Mouse (Mus musculus) forebrain, embryonic 13.5 days (tissue): ENCODE measurements at regions not wholly inside any gene's neighbourhood (a gene's known extent, or its start where the extent isn't known, plus 50 kb on each side); places are given as distances from the start of the nearest gene placed in this dataset.

Experiments used
- ATAC-seq: fragments of 200-750 bp; cut with Nextera tagmentation; 2 replicates; pipeline ENCODE4 v1.8.0; 2017
- H3K27ac ChIP-seq: fragments of 300-500 bp; sonication (generic); 2 replicates; pipeline ENCODE4 v1.5.1; 2015; ENCODE audit warnings: inconsistent platforms, mild to moderate bottlenecking, moderate library complexity
- H3K27me3 ChIP-seq: fragments of 300-500 bp; sonication (generic); 2 replicates; pipeline ENCODE4 v1.6.1; 2015; ENCODE audit warnings: mild to moderate bottlenecking, inconsistent platforms
- H3K36me3 ChIP-seq: fragments of 300-500 bp; sonication (generic); 2 replicates; pipeline ENCODE4 v1.6.1; 2015; ENCODE audit warnings: mild to moderate bottlenecking, inconsistent platforms; ENCODE audit not compliant: poor library complexity, severe bottlenecking
- H3K4me1 ChIP-seq: fragments of 300-500 bp; sonication (generic); 2 replicates; pipeline ENCODE4 v1.6.1; 2015; ENCODE audit warnings: inconsistent platforms
- H3K4me2 ChIP-seq: fragments of 300-500 bp; sonication (generic); 2 replicates; pipeline ENCODE4 v1.6.1; 2015; ENCODE audit warnings: inconsistent platforms, mild to moderate bottlenecking, moderate library complexity
- H3K4me3 ChIP-seq: fragments of 300-500 bp; sonication (generic); 2 replicates; pipeline ENCODE4 v1.5.1; 2015; ENCODE audit warnings: mild to moderate bottlenecking, inconsistent platforms
- H3K9ac ChIP-seq: fragments of 300-500 bp; sonication (generic); 2 replicates; pipeline ENCODE4 v1.6.1; 2015; ENCODE audit warnings: mild to moderate bottlenecking, inconsistent platforms
- H3K9me3 ChIP-seq: fragments of 300-500 bp; sonication (generic); replicated peaks from 2 replicates; pipeline ENCODE4 v1.6.1; 2016; ENCODE audit warnings: inconsistent platforms
- WGBS: fragments of 180-500 bp; shearing (Covaris S2); methylation state at CpG from one replicate; pipeline ENCODE4 v1.1.7; 2015; 5-methylcytosine and 5-hydroxymethylcytosine counted together

DNA sequence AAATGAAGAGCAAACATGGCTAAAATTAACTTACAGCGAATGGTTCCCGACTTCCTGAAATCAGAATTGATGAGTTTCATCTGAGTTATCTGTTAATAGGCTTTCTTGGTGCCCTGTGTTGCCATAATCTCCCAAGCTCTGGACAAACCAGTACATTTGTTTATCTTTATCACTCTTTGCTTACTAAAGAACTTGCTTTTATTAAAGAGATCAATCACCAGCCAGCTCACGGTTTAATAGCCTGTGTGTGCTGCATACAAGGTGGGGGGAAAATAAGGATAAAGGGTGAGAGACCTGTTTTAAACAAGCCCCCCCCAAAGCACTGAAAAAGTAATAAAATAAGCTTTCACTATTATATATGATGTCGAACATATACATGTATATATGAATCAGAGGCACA is 441.3 kb downstream of the Rwdd3 start:
- Histone ChIP-seq H3K36me3 (no peaks in the 10 kb centered on the region), H3K27ac (peak overlapping the region; percentile 69), H3K9ac (no peak overlapping the region), H3K4me1 (peaks cover 22% of the 10 kb centered on the region), H3K4me3 (no peak overlapping the region), H3K9me3 (no peaks in the 10 kb centered on the region), H3K4me2 (no peak overlapping the region), H3K27me3 (no peaks in the 10 kb centered on the region)
- ATAC-seq, result no peak
- 78% methylated on average over 4 of the region's 4 CpGs for WGBS

GRCm38 (mm10) chr3:120729671-120730070 is 441.8 kb downstream of the Rwdd3 start:
- Histone ChIP-seq H3K4me1 (peaks cover 22% of the 10 kb centered on the region), H3K4me3 (no peak overlapping the region), H3K4me2 (peak overlapping the region; percentile 3; the same call in 1 of the 2 replicates), H3K27ac (peak overlapping the region; percentile 69), H3K36me3 (no peaks in the 10 kb centered on the region), H3K9ac (no peak overlapping the region), H3K9me3 (no peaks in the 10 kb centered on the region), H3K27me3 (no peaks in the 10 kb centered on the region)
- 33% methylated on average over 5 of the region's 5 CpGs for WGBS
- peak; percentile 91 for ATAC-seq

GRCm38 (mm10) chr3:120685227-120685626 is 486.3 kb downstream of the Rwdd3 start:
- H3K27me3 ChIP-seq, result no peaks in the 10 kb centered on the region
- H3K4me2 ChIP-seq, result no peak overlapping the region
- H3K4me3 ChIP-seq, result no peak overlapping the region
- H3K4me1 ChIP-seq, result no peaks in the 10 kb centered on the region
- H3K9me3 ChIP-seq, result no peaks in the 10 kb centered on the region
- no peaks in the 10 kb centered on the region for H3K36me3 ChIP-seq
- no peak overlapping the region for H3K27ac ChIP-seq
- no peak for ATAC-seq
- 89% methylated on average over 4 of the region's 4 CpGs for WGBS
- no peak overlapping the region for H3K9ac ChIP-seq

DNA sequence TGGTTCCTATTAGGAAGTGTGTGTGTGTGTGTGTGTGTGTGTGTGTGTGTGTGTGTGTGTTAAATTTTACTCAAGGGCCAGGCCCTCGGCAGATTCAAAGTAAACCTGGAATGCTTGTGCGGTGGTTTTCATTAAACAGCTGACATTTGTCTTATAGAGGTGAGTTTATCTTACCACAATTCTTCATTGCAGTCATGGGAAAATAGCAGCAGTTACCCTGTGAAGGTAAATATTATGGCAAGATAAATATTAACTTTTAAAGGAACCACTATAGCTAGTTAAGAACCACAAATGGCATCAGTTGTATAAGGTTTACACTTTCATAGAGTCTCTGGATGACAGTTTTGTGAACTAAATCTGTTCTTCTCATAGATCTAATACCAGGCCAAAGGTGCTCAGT is 495.6 kb downstream of the Rwdd3 start:
- no peak overlapping the region for H3K9ac ChIP-seq
- no peak overlapping the region for H3K4me2 ChIP-seq
- no peaks in the 10 kb centered on the region for H3K27me3 ChIP-seq
- no peak overlapping the region for H3K27ac ChIP-seq
- WGBS, result 80% methylated on average over 2 of the region's 2 CpGs
- ATAC-seq, result no peak
- H3K9me3 ChIP-seq, result no peaks in the 10 kb centered on the region
- H3K4me1 ChIP-seq, result no peaks in the 10 kb centered on the region
- H3K36me3 ChIP-seq, result no peaks in the 10 kb centered on the region
- no peak overlapping the region for H3K4me3 ChIP-seq

GRCm38 (mm10) chr3:120668654-120669053 is 502.8 kb downstream of the Rwdd3 start:
- no peak for ATAC-seq
- Histone ChIP-seq H3K9me3 (no peaks in the 10 kb centered on the region), H3K4me1 (no peaks in the 10 kb centered on the region), H3K4me3 (no peak overlapping the region), H3K4me2 (no peak overlapping the region), H3K27ac (no peak overlapping the region), H3K36me3 (no peaks in the 10 kb centered on the region), H3K27me3 (no peaks in the 10 kb centered on the region), H3K9ac (no peak overlapping the region)
- WGBS, result 98% methylated on average over 3 of the region's 3 CpGs

GRCm38 (mm10) chr3:120662521-120662920 is 509.0 kb downstream of the Rwdd3 start:
- Histone ChIP-seq H3K4me3 (no peak overlapping the region), H3K4me1 (no peaks in the 10 kb centered on the region), H3K27ac (no peak overlapping the region), H3K4me2 (no peak overlapping the region), H3K9me3 (no peaks in the 10 kb centered on the region), H3K27me3 (no peaks in the 10 kb centered on the region), H3K9ac (no peak overlapping the region), H3K36me3 (no peaks in the 10 kb centered on the region)
- 98% methylated on average over 4 of the region's 4 CpGs for WGBS
- no peak for ATAC-seq

GRCm38 (mm10) chr3:120660776-120661175 is 510.7 kb downstream of the Rwdd3 start:
- no peak for ATAC-seq
- no peaks in the 10 kb centered on the region for H3K36me3 ChIP-seq
- H3K27ac ChIP-seq, result no peak overlapping the region
- H3K4me2 ChIP-seq, result no peak overlapping the region
- 59% methylated on average over 4 of the region's 4 CpGs for WGBS
- H3K4me3 ChIP-seq, result no peak overlapping the region
- no peaks in the 10 kb centered on the region for H3K9me3 ChIP-seq
- no peaks in the 10 kb centered on the region for H3K4me1 ChIP-seq
- no peak overlapping the region for H3K9ac ChIP-seq
- H3K27me3 ChIP-seq, result no peaks in the 10 kb centered on the region

GRCm38 (mm10) chr3:120649047-120649868 is 522.2 kb downstream of the Rwdd3 start:
- WGBS, result 72% methylated on average over 12 of the region's 12 CpGs
- H3K9me3 ChIP-seq, result no peaks in the 10 kb centered on the region
- no peaks in the 10 kb centered on the region for H3K27me3 ChIP-seq
- H3K9ac ChIP-seq, result no peak overlapping the region
- no peak overlapping the region for H3K4me2 ChIP-seq
- no peaks in the 10 kb centered on the region for H3K36me3 ChIP-seq
- no peak overlapping the region for H3K27ac ChIP-seq
- ATAC-seq, result no peak
- no peak overlapping the region for H3K4me3 ChIP-seq
- H3K4me1 ChIP-seq, result no peaks in the 10 kb centered on the region

GRCm38 (mm10) chr3:120648391-120648790 is 523.1 kb downstream of the Rwdd3 start:
- no peaks in the 10 kb centered on the region for H3K27me3 ChIP-seq
- H3K9ac ChIP-seq, result no peak overlapping the region
- no peaks in the 10 kb centered on the region for H3K36me3 ChIP-seq
- H3K9me3 ChIP-seq, result no peaks in the 10 kb centered on the region
- no peak overlapping the region for H3K4me3 ChIP-seq
- no peaks in the 10 kb centered on the region for H3K4me1 ChIP-seq
- no peak overlapping the region for H3K27ac ChIP-seq
- ATAC-seq, result no peak
- 92% methylated on average over 5 of the region's 5 CpGs for WGBS
- H3K4me2 ChIP-seq, result no peak overlapping the region

DNA sequence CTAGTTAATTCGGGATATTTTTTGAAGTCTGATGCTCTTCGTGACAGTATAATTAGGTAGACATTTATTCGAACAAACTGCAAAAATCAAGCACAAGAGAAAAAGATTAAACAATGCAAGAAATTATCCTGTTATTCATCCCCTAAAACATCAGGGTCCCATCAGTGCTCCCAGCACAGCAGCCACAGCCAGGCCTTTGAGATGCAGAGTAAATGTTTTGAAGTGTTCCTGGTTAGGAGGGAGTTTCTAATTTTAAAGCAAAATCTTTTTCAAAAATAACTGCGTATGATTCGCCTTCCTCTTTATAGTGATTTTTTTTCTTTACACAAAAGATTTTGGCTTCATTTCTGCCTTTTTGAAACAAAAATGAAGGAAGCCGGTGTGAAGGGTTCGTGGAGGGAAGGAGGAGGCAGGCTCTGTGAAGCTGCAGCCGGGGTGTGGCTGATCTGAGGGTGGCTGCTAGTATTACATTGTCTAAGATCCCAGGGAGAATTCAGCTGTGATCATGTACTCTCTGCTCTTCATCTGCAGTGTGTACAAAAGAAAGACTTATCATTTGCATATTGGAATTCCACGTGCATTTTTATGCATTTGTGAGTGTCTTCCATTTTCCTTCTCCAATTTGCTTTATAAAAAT is 534.7 kb downstream of the Rwdd3 start:
- no peaks in the 10 kb centered on the region for H3K9me3 ChIP-seq

DNA sequence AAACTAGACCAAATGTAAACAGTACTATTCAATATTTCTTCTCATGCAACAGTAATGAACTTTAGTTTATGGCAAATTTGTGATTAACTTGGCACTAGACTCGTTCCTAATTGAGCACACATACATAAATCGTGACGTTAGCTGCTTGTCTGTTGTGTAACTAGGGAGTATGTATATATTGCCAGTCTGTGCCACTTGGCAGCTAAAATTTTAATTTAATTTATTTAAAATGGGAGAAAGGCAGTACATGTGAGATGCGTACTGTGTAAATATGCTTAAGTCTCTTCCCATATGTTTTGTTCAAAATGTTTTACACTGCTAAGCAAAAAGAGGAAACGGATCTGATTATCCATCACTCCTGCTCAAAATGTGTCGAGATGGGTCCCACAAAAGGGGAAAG is 553.1 kb downstream of the Rwdd3 start:
- no peak overlapping the region for H3K9ac ChIP-seq
- H3K4me2 ChIP-seq, result no peak overlapping the region
- peak; percentile 59; the same call in 1 of the 2 replicates for ATAC-seq
- WGBS, result 75% methylated on average over 6 of the region's 6 CpGs
- H3K36me3 ChIP-seq, result no peaks in the 10 kb centered on the region
- no peak overlapping the region for H3K27ac ChIP-seq
- no peaks in the 10 kb centered on the region for H3K4me1 ChIP-seq
- H3K27me3 ChIP-seq, result no peaks in the 10 kb centered on the region
- H3K9me3 ChIP-seq, result no peaks in the 10 kb centered on the region
- H3K4me3 ChIP-seq, result no peak overlapping the region

More for the DNA sequence above, 534.7 kb downstream of the Rwdd3 start:
- Histone ChIP-seq H3K36me3 (no peaks in the 10 kb centered on the region), H3K27ac (no peak overlapping the region), H3K4me1 (no peaks in the 10 kb centered on the region), H3K9ac (no peak overlapping the region), H3K27me3 (no peaks in the 10 kb centered on the region), H3K4me3 (no peak overlapping the region), H3K4me2 (no peak overlapping the region)
- ATAC-seq, result peak; percentile 83
- 64% methylated on average over 9 of the region's 9 CpGs for WGBS

DNA sequence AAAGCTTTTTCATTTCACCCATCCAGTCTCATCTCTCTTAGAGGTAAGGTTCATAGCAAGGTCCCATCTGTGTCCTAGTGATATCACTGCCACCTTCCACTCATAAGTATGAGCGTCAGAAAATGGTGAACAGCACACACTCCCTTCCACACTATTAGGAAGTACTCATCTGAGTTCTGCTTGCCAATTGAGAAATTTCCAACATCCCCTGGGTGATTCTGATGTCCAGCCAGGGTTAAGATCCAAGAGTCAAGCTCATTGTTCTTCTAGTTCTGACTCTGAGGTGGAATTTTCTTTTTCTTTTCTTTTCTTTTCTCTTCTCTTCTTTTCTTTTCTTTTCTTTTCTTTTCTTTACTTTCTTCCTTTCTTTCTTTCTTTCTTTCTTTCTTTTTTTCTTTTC is 577.3 kb downstream of the Rwdd3 start:
- Histone ChIP-seq H3K27ac (no peak overlapping the region), H3K36me3 (no peaks in the 10 kb centered on the region)
- WGBS, result 98% methylated on average over 1 of the region's 1 CpGs

More for the DNA sequence above, 577.3 kb downstream of the Rwdd3 start:
- H3K9ac ChIP-seq, result no peak overlapping the region
- no peaks in the 10 kb centered on the region for H3K27me3 ChIP-seq
- H3K4me3 ChIP-seq, result no peak overlapping the region
- H3K4me2 ChIP-seq, result no peak overlapping the region
- H3K9me3 ChIP-seq, result no peaks in the 10 kb centered on the region
- ATAC-seq, result no peak
- no peaks in the 10 kb centered on the region for H3K4me1 ChIP-seq
